Mouse (Mus musculus) embryonic fibroblast, embryonic 13.5 days (primary cell): ENCODE measurements around the gene Neo1.

Source experiments
- CTCF ChIP-seq: IDR thresholded peaks from 2 replicates; pipeline ENCODE4 v1.5.1; 2011; ENCODE audit warnings: mild to moderate bottlenecking, control low read depth, low read length, moderate library complexity, borderline replicate concordance; ENCODE audit not compliant: insufficient read depth
- POLR2A ChIP-seq: IDR thresholded peaks from 2 replicates; pipeline ENCODE4 v1.6.1; 2011; ENCODE audit warnings: low read depth, mild to moderate bottlenecking, control low read depth, low read length, moderate library complexity

- TF ChIP-seq POLR2A, result no peak
- no peak for TF ChIP-seq CTCF
Observed at GRCm38 (mm10) chr9:59071220-59071977, 35.2 kb upstream of the Neo1 start.
